Mouse (Mus musculus) adrenal gland, adult (tissue): ENCODE measurements around the gene Cltc.

Source experiments
- DNase-seq, 2 experiments: peaks; one replicate each; pipeline ENCODE4 v3.0.0; 2022 to 2023; ENCODE audit warnings: low spot score in 1 of 2; ENCODE audit not compliant: inconsistent age in 2 of 2

The Cltc gene

DNA sequence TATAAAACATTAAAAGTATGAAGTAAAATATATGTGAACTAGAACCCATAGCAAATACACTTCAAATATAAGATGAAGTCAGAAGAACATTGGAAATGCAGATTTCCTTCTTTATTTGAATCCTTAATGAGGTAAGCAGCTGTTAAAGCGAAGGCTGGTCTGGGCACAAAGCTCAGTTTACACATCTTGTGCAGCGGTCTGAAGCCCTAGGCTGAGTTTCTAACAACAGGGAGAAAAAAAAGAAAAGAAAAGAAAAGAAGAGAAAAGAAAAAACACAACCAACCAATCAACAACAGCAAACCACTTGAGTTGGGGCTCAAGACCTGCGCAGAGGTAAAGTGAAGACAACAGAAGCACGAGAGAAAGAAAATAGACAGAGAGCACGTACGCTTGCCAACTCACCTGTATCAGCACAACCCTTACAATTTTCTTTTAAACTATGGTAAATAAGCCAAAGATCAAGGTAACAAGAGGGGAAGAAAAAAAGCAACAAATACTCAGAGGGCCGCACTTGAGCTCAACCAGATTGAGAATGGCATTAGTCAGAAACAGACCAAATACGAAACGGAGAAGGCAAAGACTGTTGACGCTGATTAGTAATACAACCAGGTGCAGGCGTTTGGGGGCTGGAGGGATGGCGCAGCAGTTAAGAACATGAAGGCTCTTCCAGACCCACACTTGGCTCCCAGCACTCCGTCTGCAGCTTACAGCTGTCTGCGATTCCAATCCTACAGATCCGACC lies 109.5 kb downstream of the Cltc start:
- no peak for DNase-seq

DNA sequence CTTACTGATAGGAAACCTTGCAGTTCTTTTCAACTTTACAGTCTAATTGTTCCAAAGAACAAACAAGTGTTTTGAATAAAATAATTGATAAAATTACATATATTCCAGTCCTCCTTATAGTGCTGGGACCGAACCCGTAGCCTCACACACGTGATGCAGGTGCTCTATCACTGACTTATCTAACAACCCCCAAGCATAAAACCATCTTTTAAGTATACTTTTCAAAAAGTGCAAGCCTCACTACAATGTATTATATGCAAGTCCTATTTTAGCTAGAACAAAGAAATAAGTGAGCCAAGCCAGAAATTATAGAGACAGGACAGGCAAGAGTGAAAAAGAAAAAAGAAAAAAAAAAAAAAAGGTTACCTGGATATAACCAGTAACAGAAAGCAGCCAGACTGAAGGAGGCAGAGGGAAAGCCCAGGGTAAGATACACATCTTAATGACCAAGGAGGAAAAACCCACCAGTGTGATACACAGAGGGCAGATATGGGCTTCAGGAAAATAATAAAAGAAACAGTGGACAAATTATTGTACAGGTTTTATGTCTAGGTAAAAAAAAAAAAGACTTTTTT lies 110.4 kb downstream of the Cltc start:
- no peak for DNase-seq

DNA sequence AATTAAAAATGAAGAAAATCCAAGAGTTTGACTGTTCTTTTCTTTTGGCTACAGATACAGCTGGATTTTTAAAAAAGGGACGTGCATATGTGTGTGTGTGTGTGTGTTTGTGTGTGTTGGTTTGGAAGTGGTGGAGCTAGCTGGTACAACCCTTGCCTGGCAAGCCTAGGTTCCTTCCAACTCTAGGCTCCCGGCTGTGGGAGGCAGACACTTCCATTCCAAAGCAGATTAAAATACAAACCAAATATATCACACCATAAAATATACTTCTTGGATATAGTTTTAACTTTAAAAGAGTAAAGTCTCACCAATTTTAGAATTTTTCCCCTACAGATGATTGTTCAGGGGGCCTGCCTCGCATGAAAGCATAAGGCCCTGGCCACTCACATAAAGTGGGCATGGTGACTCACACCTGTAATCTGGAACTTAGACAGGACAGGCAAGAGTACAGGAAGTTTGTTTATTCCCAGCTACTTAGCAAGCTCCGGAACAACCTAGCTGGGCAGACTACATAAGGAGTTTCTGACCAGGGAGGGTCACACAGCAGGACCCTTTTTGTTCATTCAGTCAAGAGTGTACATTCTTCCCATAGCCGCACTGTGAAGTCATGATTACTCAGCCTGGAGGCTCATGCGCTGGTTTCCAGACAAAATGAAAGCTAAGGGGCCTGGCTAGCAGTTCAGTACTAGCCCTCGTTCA lies 111.1 kb downstream of the Cltc start:
- peak in 1 of 2 experiments; percentile 54 for DNase-seq

DNA sequence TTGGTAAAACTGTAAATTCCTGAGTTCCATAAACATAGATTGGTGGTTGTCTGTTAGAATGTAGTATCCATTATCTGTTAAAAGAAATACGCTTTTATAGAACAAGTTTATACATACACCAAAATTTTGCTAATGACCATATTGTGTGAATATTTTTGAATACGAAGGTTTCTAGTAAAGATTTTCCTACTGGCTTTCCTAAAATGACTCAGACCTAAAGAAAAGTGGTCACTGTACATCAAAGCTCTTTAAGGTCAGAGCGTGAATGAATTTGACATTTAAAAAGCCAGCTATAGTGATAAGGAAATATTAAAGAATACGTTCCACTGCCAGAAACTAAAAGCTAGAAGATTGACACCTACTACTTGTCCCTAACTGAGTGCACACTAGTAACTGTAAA lies 112.8 kb downstream of the Cltc start:
- no peak for DNase-seq
